Mouse (Mus musculus) lung, postnatal 25 days (tissue): ENCODE measurements around the gene Otoa.

ENCODE experiments used
- DNase-seq: peaks from one replicate; pipeline ENCODE4 v3.0.0; 2022; ENCODE audit warnings: low spot score

Otoa gene

GRCm38 (mm10) chr7:121081350-121081749, at the start of gene Otoa:
TSS of gene Otoa (plus strand) at chr7:121081650.
- DNase-seq, result no peak

- DNase-seq, result peak; percentile 93
Measured at GRCm38 (mm10) chr7:121033856-121034652, 47.4 kb upstream of the Otoa start, which contains the start of gene Mettl9. TSS of gene Mettl9 (plus strand) at chr7:121034445.

GRCm38 (mm10) chr7:121034701-121035141, 46.7 kb upstream of the Otoa start:
- peak; percentile 11 for DNase-seq

- peak; percentile 24 for DNase-seq
Measured at GRCm38 (mm10) chr7:121035161-121035721, 46.2 kb upstream of the Otoa start.

- DNase-seq, result no peak
Measured at GRCm38 (mm10) chr7:121040595-121040994, 40.9 kb upstream of the Otoa start.

- no peak for DNase-seq
Measured at GRCm38 (mm10) chr7:121041989-121042388, 39.5 kb upstream of the Otoa start.

- DNase-seq, result no peak
Measured at GRCm38 (mm10) chr7:121043004-121043403, 38.4 kb upstream of the Otoa start.

- no peak for DNase-seq
Measured at GRCm38 (mm10) chr7:121043510-121043909, 37.9 kb upstream of the Otoa start.

GRCm38 (mm10) chr7:121044251-121044650, 37.2 kb upstream of the Otoa start:
- DNase-seq, result no peak

GRCm38 (mm10) chr7:121045671-121046453, 35.6 kb upstream of the Otoa start:
- DNase-seq, result no peak

- DNase-seq, result no peak
Measured at GRCm38 (mm10) chr7:121047624-121048023, 33.8 kb upstream of the Otoa start.

GRCm38 (mm10) chr7:121053071-121053470, 28.4 kb upstream of the Otoa start:
- DNase-seq, result no peak

- no peak for DNase-seq
Measured at GRCm38 (mm10) chr7:121059477-121060218, 21.8 kb upstream of the Otoa start.

GRCm38 (mm10) chr7:121064309-121064708, 17.1 kb upstream of the Otoa start:
- peak; percentile 59 for DNase-seq

GRCm38 (mm10) chr7:121071276-121071675, 10.2 kb upstream of the Otoa start:
- DNase-seq, result no peak

GRCm38 (mm10) chr7:121072506-121072905, 8.9 kb upstream of the Otoa start:
- DNase-seq, result no peak

GRCm38 (mm10) chr7:121074281-121074680, 7.2 kb upstream of the Otoa start, which contains the start of gene Igsf6:
TSS of gene Igsf6 (minus strand) at chr7:121074572.
- DNase-seq, result peak; percentile 49

GRCm38 (mm10) chr7:121074801-121075400, 6.5 kb upstream of the Otoa start:
- peak; percentile 55 for DNase-seq

- DNase-seq, result no peak
Measured at GRCm38 (mm10) chr7:121075416-121075815, 6.0 kb upstream of the Otoa start.

- DNase-seq, result no peak
Measured at GRCm38 (mm10) chr7:121077311-121077710, 4.1 kb upstream of the Otoa start.

- DNase-seq, result peak; percentile 75
Measured at GRCm38 (mm10) chr7:121077829-121078228, 3.6 kb upstream of the Otoa start.
